Mouse (Mus musculus): ENCODE data around the gene Ssu72.

Gene Ssu72

GRCm38 (mm10) chr4:155757011-155757410 lies 52.4 kb downstream of the Ssu72 start:
- no peak for DNase-seq

DNA sequence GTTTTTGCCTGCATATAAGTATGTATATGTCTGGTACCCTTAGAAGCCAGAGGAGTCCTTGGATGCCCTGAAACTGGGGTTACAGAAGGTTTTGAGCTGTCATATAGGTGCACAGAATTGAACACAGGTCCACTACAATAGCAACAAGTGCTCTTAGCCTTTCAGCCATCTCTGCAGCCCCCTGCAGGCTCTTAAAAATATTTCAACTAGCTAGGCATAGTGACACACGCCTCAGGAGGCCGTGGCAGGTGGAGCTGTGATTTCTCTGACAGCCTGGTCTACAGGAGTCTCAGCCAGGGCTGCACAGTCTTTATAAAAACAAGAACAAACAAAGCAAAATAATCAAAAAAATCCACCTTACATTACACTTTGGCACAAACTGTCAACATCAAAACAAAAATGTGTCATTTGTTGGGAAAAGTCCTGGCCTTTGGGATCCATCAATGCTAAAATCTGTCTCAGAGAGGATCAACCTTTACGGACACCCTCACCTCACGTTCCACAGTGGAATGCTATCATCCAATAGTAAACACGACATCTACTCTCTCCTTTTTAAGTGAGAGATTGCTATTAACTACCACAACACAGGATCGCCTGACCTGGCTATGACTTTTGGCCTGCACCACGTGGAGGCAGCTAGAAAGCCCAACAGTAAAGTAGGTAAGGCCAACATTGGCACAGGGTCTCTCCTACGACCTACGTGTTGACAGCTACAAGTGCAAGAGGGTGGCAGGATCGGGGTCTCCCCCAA lies 55.4 kb downstream of the Ssu72 start:
- DNase-seq: no peak

GRCm38 (mm10) chr4:155760613-155761355 lies 56.2 kb downstream of the Ssu72 start, which contains the start of gene Atad3a:
Gene Atad3a (minus strand): TSS chr4:155761093.
- DNase-seq: peak; percentile 97

GRCm38 (mm10) chr4:155761356-155762099 lies 56.9 kb downstream of the Ssu72 start:
- no peak for DNase-seq

DNA sequence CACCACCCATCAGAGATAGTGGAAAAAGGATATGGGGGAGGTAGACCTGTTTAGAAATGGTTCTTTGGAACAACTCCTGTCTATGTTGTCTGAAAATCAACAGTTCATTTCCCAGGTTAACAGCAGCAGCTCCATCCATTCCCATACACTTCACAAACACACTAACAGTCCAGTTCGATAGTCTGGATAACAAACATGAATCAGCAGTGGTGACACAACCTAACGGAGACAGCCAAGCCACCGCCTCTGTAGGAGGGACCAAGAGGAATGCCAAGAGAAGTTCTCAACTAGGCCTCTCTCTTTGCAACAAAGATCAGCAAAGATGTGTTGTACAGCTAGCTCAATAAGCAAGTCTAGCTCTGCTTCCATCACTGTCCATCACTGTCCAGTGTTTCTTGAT lies 57.8 kb downstream of the Ssu72 start:
- no peak for DNase-seq

- DNase-seq: no peak
These were observed 64.9 kb downstream of the Ssu72 start for GRCm38 (mm10) chr4:155769496-155769879.

- peak; percentile 86 for DNase-seq
These were observed 65.4 kb downstream of the Ssu72 start for GRCm38 (mm10) chr4:155769880-155770512.

DNA sequence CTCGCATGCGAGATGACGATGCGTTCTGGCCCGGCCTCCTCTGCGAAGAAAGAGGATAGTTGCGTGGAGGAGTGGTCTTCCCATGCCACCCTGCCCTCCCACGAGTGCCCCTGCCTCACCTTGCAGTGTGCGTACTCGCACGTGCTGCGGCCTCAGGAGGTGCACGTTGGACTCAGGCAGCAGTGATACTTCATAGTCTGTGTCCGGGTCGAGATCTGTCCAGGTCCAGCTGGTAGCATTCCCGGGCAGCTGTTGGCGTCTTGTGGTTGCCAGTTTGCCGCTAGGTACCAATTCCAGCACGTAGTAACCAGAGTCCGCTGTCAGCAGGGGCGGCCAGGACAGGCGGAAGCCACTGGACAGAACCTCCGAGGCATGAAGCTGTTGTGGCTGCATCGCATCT lies 66.0 kb downstream of the Ssu72 start:
- no peak for DNase-seq

DNA sequence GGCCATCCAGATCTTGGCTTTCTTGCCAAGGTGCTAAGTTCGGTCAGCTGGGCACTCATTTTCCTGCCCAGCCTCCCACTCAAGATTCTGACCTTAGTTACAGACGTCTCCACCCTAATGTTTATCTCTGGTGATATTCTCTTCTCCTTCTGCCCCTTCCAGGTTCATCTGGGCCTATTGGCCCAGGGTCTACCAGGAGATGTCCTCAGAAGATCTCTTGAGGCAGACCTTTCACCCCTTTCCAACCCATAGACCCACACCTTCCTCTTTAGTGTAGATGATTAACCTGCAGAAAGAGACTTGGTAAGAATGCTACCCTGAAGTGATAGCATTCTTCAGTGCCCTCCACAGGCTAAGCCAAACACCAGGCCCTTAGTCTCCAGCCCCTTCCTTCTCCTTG lies 67.1 kb downstream of the Ssu72 start:
- no peak for DNase-seq

GRCm38 (mm10) chr4:155772786-155773185 lies 68.2 kb downstream of the Ssu72 start:
- DNase-seq: no peak

DNA sequence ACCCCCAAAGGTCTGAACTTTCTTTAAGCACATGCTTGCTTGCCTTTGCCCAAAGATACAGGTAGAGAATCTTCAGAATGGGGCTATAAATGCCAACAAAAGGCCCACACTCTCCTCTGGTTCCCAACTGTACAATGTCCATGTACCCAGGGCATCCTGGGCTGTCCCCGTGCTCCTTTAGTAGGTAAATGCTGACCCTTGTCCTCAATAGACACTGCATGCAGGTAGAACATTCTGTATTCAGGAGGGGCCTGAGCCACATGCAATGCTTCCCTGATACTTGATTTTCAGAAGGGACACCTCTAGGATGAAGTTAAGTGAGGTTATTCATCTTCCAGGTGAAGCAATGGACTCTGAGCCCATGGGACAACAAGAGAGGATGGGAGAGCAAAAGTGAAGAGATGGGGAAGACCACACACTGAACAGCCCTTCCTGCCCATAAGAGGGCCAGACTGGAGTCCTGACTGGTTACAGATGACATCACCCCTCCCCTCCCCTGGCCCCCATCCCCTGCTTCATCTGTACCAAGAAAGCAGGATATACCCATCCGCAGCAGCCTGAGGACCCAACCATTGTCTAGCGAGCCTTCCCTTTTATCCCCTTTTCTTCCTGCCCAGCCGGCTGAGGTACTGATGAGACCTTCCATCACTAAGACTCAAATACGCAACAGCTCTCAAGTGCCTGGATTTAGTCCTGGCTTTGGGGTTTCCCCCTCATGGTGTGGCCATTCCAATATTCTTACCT lies 68.9 kb downstream of the Ssu72 start:
- no peak for DNase-seq

DNA sequence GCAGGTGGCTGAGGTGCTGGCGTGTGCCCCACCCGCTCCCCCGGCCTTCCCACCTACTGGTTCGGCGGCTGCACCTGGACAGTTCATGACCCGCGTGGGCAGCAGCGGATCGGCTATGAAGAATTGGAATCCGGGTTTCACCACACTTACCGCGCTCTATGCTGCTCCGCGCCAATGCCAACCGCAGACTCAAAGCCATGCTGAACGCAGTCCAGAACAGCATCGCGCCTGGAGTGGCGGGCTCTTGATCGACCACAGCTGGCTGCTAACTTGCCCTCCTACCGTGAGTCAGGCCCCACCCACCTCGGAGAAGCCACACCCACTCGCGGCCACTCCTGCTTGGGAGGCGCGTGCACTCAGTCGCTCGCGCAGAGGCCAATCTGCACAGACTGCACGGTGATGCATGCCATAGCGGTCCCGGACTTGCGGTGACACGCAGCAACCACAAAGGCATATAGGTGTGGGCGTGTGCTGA lies 69.7 kb downstream of the Ssu72 start, which contains the start of gene Vwa1:
Vwa1 (minus strand) TSS at position 419 of the 475 bp plus-strand sequence.
- peak; percentile 92 for DNase-seq

- DNase-seq: peak; percentile 51
These were observed 70.6 kb downstream of the Ssu72 start for GRCm38 (mm10) chr4:155774971-155775740.

DNA sequence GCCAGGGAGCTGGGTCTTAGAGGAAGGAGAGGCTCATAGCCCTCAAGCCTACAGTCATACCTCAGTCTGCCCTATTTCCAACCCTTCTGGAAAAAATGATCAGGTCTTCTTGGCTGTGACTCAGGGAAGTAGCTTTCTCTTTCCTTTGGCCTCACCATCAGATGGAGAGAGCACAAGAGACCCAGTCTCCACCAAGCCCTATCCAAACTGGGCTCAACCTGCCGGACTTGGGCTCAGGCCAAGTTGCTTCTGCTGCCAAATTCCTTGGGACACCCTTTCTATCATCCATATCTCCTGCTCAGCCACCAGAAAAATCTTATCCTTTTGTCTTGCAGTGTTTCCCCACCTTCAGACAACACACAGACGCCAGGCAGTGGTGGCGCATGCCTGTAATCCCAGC lies 71.3 kb downstream of the Ssu72 start:
- no peak for DNase-seq

GRCm38 (mm10) chr4:155776704-155777335 lies 72.2 kb downstream of the Ssu72 start:
- peak; percentile 49 for DNase-seq

DNA sequence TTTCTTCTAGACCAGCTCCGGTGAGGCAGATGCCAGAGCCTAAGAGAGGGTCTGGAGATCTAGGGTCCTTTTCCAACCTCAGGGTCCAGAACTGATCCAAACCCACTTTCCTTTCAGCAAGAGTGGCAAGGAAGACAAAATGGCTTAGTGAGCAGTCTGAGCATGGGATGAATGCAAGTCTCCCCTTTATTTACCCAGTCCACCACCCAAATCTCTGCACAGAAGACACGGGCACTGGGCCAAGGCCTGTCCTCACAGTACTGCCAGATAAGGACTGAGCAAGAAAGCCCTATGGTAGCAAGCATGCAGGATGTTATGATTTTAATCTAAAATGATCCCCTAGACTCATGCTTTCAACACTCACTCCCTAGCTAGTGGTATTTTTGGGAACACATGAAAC lies 73.2 kb downstream of the Ssu72 start:
- DNase-seq: no peak

DNA sequence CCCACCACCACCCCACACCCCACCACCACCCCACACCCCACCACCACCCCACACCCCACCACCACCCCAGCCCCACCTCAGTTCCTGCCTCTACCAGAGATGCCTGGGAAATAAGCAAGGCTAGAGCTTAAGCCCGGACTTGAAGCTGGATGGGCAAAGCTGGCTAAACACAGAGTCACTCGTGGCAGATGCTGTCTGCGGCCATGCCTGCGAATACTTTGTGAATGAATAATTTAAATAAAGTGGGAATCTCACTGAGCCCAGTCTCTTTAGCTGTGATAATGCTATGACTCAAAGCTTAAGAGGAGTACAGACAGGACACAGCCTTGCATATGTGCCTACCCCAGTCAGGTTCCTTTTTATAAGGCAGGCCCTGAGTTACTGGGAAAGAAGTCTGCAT lies 74.9 kb downstream of the Ssu72 start:
- no peak for DNase-seq

DNA sequence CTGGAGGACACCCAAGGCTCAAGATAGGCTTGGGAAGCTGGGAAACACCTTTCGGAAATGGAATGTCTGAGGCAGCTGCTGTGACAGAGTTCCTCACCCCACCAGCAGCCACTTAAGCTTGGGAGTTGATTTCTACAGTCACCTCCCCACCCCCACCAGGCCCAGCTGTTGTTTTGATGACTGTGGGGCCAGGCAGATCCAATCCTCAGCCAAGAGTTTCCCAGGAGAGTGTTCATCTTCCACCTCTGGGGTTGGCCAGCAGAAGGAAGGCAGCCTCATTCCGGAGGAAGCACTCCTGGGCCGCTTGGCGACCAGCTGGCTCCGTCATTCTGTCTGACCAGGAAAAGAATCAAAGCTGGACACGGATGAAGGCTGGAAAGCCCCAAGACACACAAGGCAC lies 76.3 kb downstream of the Ssu72 start:
- no peak for DNase-seq
